Mouse (Mus musculus) forelimb bud, embryonic 11.5 days (tissue): ENCODE data around the gene Emilin3.
A peak's percentile ranks its signal among the peaks of the same experiment; 100 is the strongest.
"Not testable (repeated sequence)": the region's sequence is repeated elsewhere in the genome, so short reads cannot be mapped to it uniquely, and the experiment has no call there.

Experiments used
- DNase-seq: peaks from one replicate; pipeline ENCODE4 v3.0.0-alpha.2; 2012; ENCODE audit warnings: low read depth, low spot score

Emilin3 gene

DNA sequence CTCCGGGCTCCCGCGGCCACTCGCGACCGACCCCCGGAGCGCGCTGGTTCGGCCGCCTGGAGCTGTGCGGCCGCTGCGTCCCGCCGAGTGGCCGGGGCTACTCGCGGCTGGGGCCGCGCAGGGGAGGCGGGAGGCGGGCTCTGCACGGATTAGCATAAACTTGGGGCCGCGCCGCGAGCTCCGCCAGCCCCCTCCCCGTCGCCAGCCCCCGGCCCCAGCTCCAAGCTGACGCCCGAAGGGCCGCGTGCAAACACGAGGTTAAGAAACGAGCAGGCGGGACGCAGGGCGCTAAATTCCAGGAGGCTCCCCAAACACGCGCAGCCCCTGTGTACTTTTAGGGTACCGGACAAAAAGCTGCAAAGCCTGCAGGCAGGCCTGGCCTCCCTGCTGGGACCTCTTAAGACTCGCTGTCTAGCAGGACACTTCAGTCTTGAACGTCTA lies at the start of gene Emilin3:
TSS of gene Emilin3 (minus strand) at position 98 of the 441 bp plus-strand sequence.
- DNase-seq = peak; percentile 53

GRCm38 (mm10) chr2:160960956-160961646 lies 49.0 kb upstream of the Emilin3 start:
- DNase-seq = no peak

- DNase-seq = no peak
These were observed 47.8 kb upstream of the Emilin3 start for GRCm38 (mm10) chr2:160959901-160960300.

DNA sequence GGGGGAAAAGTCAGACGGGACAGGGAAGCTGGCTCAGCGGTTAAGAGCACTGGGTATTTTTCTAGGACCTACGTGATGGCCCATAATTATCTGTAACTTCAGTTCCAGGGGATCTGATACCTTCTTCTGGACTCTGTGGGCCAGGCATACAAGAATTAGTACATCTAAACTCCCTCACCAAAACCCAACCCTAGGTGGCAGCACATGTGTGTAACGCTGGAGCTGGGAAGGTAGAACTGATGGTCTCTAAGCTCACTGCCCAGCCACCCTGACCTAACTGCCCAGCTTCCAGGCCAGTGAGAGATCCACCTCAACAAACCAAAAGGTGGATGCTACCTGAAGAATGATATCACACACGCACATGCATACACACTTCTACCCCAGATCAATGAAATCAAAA lies 46.6 kb upstream of the Emilin3 start:
- DNase-seq = no peak

DNA sequence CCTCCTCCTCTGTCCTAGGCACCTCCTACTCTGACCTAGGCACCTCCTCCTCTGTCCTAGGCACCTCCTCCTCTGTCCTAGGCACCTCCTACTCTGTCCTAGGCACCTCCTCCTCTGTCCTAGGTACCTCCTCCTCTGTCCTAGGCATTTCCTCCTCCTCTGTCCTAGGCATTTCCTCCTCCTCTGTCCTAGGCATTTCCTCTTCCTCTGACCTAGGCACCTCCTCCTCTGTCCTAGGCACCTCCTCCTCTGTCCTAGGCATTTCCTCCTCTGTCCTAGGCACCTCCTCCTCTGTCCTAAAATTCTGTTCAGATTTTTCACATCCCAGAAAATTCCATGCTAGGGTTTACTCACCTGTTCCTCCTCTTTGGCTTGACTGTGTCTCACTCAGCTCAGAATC lies 45.7 kb upstream of the Emilin3 start:
- DNase-seq = not testable (repeated sequence)

DNA sequence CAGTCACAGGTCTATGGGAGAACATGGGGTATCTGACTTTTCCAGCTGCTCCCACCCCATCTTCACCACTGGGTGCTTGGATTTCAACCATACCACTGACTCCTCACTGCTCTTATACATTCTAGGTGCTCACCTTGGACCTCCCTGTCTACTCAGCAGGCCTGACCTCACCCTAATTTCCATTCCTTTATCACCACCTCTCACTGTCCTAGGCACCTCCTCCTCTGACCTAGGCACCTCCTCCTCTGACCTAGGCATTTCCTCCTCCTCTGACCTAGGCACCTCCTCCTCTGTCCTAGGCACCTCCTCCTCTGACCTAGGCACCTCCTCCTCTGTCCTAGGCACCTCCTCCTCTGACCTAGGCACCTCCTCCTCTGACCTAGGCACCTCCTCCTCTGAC lies 45.2 kb upstream of the Emilin3 start:
- not testable (repeated sequence) for DNase-seq

DNA sequence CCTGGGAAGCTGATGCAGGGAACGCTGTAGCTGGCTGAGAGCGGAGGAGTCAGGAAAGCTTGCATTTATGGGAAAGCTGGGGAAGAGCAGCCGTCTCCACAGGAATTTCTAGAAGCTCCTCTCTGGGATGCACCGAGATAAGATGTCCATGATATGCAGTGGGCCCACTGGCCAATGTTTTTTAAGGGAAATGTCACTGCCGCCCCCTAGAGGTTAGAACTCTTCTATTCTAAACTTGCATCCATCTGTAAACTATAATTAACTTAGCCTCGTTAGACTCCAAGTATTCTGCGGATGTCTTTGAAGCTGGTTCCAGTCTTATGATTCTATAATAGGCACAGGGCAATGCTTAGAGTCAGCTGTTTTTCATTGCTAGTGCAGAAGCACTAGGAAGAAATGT lies 43.2 kb upstream of the Emilin3 start:
- peak; percentile 43 for DNase-seq

GRCm38 (mm10) chr2:160954541-160954940 lies 42.4 kb upstream of the Emilin3 start:
- DNase-seq = no peak

DNA sequence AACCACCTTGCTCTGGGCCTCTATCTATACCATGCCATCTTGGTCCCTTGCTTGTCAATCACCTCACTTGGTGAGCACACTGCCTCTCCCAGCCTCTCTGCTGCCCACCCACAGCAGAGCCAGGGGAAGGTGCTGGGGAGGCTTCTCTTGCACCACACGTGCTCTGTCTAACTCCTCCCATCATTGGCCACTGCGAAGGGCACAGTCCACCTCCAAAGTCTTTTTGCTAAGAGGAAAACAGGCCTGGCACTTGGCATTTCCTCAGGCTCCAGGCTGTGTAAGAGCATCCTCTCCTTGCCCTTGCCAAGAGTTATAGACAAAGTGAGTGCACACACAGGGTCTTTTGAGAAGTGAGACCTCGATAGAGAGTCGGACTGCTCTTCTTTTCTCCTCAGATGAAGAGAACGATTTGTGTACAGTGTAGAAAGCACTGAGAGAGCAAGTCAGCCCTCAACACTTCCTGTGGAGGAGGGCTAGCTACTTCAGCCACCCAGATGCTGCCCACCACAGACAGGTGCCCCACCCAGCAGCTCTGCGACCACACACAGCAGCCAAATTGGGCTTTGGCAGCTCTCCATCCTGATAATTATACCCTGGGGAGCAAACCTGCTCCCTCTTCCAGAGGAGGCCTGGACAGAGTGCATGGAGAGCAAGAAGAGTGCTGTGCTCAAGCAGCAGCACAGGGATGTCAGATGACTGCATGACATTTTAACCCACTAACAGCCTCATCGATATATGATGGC lies 41.2 kb upstream of the Emilin3 start:
- DNase-seq = no peak

- no peak for DNase-seq
These were observed 39.5 kb upstream of the Emilin3 start for GRCm38 (mm10) chr2:160951595-160951994.

- no peak for DNase-seq
These were observed 30.3 kb upstream of the Emilin3 start for GRCm38 (mm10) chr2:160942443-160942842.

DNA sequence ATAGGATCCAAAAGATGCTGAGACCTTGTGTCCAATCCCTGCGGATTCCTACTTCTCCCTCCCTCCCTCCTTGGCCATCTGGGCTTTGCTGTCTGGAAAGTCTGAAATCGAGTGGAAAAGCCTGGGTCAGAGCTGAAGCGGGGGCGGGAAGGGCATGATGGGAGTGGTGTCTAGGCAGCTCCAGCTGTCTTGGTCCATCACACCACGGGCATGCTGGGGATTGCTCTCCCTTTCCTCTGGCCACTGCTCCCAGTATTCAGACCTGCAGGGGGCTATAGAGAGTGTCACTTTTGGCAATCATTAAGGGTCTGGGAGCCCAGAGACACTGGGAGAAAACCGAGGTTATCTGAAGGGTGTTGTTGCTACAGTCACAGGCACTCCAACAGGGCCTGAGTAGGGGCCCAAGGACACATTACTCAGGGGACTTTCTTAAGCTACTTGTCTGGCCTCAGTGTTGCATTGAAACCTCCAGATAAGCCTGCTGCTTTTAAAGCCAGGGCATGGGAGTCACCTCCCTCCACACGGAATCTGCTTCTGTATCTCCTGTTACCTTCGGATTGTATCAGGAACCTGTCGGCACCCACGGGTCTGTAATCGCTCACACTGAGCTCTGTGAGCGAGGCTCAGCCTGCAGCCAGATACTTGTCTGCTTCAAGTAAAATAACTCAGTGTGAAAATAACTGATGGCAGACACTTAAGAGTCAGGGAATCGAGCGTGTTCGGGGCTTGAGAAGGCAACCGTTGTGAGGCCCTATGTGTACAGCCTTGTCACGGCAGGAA lies 29.0 kb upstream of the Emilin3 start:
- DNase-seq = no peak

- DNase-seq = no peak
These were observed 22.3 kb upstream of the Emilin3 start for GRCm38 (mm10) chr2:160934451-160934850.

GRCm38 (mm10) chr2:160933890-160934289 lies 21.8 kb upstream of the Emilin3 start:
- no peak for DNase-seq

GRCm38 (mm10) chr2:160932981-160933380 lies 20.9 kb upstream of the Emilin3 start:
- no peak for DNase-seq

- DNase-seq = peak; percentile 69
These were observed 20.2 kb upstream of the Emilin3 start for GRCm38 (mm10) chr2:160932325-160932724.

- DNase-seq = no peak
These were observed 19.2 kb upstream of the Emilin3 start for GRCm38 (mm10) chr2:160931378-160931777.

DNA sequence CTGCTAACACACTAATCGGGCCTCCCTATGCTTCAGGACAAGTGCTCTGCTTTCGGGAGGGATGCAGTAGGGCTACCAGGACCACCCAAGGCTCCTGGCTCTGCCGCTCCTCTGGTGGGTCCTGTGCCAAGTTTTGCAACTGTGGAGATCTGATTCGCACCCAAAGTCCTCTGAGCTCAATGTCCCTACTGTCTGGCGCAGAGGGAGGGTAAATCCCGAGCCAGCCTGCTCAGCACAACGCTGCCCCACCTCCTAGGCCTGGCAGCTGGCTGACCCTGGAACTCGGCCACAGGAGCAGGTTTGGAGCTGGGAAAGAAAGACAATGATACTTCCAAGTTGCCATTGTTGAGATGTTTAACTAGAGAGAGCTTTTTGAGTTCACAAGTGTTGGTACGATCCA lies 13.1 kb upstream of the Emilin3 start:
- DNase-seq = no peak

DNA sequence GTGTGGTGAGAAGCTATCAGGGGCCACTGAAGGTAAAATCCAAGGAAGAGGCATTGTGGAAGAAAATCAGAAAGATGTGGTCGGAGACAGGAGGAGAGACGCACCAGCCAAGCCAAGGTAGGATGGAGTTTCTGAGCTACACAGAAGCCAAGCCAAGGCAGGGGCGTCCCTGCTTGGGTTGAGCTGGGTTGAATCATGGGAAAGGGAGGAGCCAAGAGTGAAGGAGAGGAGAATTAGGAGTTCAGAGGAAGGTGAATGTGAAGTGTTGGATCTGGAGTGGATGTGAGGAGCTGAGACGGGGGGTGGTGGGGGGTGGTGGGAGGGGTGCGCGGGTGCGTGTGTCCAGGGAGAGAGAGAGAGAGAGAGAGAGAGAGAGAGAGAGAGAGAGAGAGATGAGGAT lies 9.2 kb upstream of the Emilin3 start:
- DNase-seq = no peak

GRCm38 (mm10) chr2:160918930-160919215 lies 6.7 kb upstream of the Emilin3 start:
- no peak for DNase-seq

DNA sequence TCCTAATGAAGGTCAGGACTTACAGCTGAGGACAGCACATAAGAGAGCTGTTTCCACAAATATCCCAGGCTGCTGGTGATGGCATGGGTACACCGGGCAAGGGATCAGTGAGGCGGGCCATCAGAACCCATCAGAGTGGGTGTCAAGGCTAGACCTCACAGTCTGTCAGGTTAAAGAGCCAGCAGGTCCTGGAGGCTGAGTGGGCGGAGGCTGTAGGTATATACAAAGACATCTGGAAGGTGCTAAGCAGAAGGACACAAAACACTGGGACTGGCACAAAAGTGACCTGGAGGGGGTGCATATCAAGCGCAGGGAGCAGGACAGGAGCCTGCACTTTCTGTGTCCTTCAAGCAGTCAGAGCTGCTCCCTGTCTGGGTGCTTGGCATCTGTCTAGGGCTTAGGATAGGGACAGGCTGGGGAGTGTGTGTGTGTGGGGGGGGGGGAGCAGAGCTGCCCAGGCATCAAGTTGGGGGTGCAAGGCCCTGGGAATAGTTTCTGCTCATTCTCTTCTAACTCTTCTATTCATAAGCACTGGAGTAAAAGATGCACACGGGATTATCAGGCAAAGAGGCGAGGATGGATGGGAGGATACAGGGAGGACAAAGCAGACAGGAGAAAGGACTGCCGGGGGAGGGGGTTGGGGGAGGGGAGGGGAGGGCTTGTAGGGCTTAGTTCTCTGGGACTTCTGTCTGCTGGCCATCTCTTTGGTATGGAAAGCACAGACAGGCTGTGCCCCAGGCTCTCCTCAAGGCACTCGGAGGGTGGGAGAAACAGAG lies 6.2 kb upstream of the Emilin3 start:
- no peak for DNase-seq

DNA sequence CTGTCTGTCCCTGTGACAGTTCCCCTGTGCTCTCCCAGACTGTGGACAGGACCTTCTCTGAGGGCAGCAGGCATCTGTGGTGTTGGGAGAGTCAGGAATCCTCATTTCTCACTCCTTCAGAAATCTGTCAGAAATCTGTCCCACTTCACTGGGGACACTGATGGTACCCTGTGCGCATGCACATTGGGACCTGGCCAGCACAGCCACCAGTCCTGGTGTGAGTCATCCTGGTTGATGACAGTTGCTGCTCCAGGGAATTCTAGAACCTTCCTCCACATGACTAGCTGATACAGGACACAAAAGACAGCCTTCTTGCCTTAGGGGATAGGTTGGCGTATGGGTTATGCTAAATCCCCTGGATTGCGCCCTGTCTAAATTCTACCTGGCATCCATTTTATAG lies 5.2 kb upstream of the Emilin3 start:
- DNase-seq = no peak
